Mouse (Mus musculus): ENCODE measurements at regions not wholly inside any gene's neighbourhood (a gene's known extent, or its start where the extent isn't known, plus 50 kb on each side); places are given as distances from the start of the nearest gene placed in this dataset.

DNA sequence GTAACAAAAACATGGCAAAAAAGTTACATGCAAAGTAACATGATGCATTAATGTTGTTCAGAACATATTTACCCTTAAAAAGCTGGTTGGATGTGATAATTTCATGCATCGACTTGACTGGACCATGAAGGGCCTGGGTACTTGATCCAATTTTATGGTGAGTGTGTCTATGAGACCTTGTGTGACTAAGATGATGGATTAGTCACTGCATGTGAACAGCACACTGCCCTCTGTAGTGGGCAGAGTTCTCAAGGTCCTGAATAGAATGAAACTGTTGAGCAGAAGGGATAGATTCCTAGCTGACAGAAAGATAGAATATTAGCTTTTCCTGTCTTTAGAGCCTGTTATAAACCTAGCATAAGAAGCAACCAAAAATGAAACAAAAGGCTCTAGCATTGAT, 72.3 kb upstream of the Vgll2 start:
- Histone ChIP-seq H3K9ac (ENCODE audit: low read depth, low read length) (no peak overlapping the region), H3K36me3 (ENCODE audit: control insufficient read depth, insufficient read depth, low read length) (no peaks in the 10 kb centered on the region), H3K27me3 (replicated peaks; ENCODE audit: control insufficient read depth, insufficient read depth, low read length) (no peaks in the 10 kb centered on the region), H3K4me2 (ENCODE audit: low read depth, low read length) (no peak overlapping the region), H3K27ac (ENCODE audit: low read length) (no peak overlapping the region), H3K9me3 (ENCODE audit: control insufficient read depth, low read length) (no peaks in the 10 kb centered on the region), H3K4me3 (ENCODE audit: low read length) (no peak overlapping the region), H3K4me1 (ENCODE audit: control insufficient read depth, insufficient read depth, low read length) (no peaks in the 10 kb centered on the region)
- 82% methylated on average over 1 of the region's 1 CpGs for WGBS
- ATAC-seq = no peak

DNA sequence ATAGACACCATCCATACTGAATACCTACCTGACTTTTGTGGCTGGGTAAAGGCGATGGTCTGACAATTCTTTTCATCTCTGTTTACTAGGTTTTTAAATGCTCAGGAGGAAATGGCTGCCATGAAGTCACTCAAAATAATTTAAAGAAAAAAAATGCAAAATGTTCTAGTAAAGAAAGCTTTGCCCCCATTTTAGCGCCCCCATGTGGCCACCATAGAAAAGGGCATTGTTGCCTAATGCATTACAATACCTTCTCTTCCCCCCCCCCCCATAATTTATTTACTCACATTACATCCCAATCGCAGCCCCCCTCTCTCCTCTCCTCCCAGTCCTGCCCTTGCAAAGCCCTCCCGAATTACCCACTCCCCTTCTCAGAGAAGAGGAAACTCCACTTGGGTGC, 70.3 kb upstream of the Vgll2 start:
- no peak overlapping the region for H3K4me2 ChIP-seq (ENCODE audit: low read depth, low read length)
- H3K4me3 ChIP-seq (ENCODE audit: low read length) = no peak overlapping the region
- no peak overlapping the region for H3K27ac ChIP-seq (ENCODE audit: low read length)
- no peak for ATAC-seq
- H3K4me1 ChIP-seq (ENCODE audit: control insufficient read depth, insufficient read depth, low read length) = no peaks in the 10 kb centered on the region
- H3K9me3 ChIP-seq (ENCODE audit: control insufficient read depth, low read length) = no peaks in the 10 kb centered on the region
- H3K9ac ChIP-seq (ENCODE audit: low read depth, low read length) = no peak overlapping the region
- no peaks in the 10 kb centered on the region for H3K27me3 ChIP-seq (replicated peaks; ENCODE audit: control insufficient read depth, insufficient read depth, low read length)
- WGBS = 66% methylated on average over 4 of the region's 4 CpGs
- H3K36me3 ChIP-seq (ENCODE audit: control insufficient read depth, insufficient read depth, low read length) = no peaks in the 10 kb centered on the region

DNA sequence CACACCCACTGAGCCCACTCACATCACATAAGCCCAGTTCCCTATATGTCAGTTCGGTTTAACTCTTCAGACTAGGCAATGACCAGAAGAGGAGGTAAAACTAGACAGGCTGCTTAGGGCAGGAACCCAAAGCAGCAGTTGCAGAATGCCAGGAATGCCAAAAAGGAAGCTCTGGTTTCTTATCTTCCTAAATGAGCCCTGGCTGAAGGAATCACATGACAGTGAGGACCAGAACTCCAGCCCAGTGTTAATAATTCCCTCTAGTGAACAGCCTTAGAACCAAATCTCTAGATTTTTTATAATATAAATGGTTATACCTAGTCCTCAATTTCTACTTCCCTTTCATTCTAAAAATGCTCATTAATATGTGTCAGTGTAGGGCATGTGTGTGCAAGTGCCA, 65.8 kb upstream of the Vgll2 start:
- 49% methylated on average over 1 of the region's 1 CpGs for WGBS
- ATAC-seq = no peak
- Histone ChIP-seq H3K36me3 (ENCODE audit: control insufficient read depth, insufficient read depth, low read length) (no peaks in the 10 kb centered on the region), H3K4me3 (ENCODE audit: low read length) (no peak overlapping the region), H3K4me2 (ENCODE audit: low read depth, low read length) (no peak overlapping the region), H3K4me1 (ENCODE audit: control insufficient read depth, insufficient read depth, low read length) (no peaks in the 10 kb centered on the region), H3K9me3 (ENCODE audit: control insufficient read depth, low read length) (no peaks in the 10 kb centered on the region), H3K27me3 (replicated peaks; ENCODE audit: control insufficient read depth, insufficient read depth, low read length) (no peaks in the 10 kb centered on the region), H3K9ac (ENCODE audit: low read depth, low read length) (no peak overlapping the region), H3K27ac (ENCODE audit: low read length) (no peak overlapping the region)

DNA sequence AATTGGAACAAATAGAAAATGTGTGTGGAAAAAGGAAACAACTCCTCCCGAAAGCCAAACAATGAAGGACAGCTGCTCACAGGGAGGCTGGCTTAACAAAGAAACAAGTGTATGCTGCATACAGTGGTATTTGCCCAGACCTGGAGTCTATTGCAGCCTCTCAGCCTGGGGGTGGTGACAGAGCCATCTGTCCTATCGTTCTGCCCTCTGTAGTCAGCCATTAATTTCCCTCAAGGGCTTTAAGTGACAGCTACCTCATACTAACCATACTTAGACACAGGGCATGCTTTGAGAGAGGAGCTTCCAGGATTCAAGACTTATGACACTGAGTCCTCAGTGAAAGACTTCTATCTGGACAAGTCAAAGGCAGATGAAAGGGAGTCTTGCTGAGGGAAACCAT, 60.8 kb upstream of the Vgll2 start:
- H3K27me3 ChIP-seq (replicated peaks; ENCODE audit: control insufficient read depth, insufficient read depth, low read length) = no peaks in the 10 kb centered on the region

DNA sequence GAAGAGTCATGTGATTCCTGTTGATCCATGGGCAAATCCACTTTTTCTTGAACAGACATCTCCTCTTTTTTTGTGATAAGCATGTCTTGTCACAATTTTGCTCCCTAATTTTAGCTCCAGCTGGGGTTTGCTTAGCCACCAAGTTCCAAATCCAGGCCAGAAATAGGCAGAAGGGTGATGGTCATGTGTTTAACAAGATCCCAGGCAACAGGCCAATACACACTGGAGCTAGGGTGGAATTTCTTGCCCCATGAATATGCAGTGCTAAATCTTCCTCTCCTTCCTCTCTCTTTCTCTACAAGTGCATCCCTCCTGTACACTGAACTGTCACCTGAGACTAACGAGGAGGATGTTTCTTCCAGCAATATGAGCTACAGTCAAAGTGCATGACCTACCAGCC, 58.6 kb upstream of the Vgll2 start:
- Histone ChIP-seq H3K27ac (ENCODE audit: low read length) (no peak overlapping the region), H3K9me3 (ENCODE audit: control insufficient read depth, low read length) (no peaks in the 10 kb centered on the region), H3K4me1 (ENCODE audit: control insufficient read depth, insufficient read depth, low read length) (no peaks in the 10 kb centered on the region), H3K4me2 (ENCODE audit: low read depth, low read length) (no peak overlapping the region), H3K36me3 (ENCODE audit: control insufficient read depth, insufficient read depth, low read length) (no peaks in the 10 kb centered on the region), H3K4me3 (ENCODE audit: low read length) (no peak overlapping the region), H3K27me3 (replicated peaks; ENCODE audit: control insufficient read depth, insufficient read depth, low read length) (no peaks in the 10 kb centered on the region), H3K9ac (ENCODE audit: low read depth, low read length) (no peak overlapping the region)
- no peak for ATAC-seq
- 96% methylated on average over 1 of the region's 1 CpGs for whole genome bisulfite sequencing

More for the DNA sequence above, 60.8 kb upstream of the Vgll2 start:
- Histone ChIP-seq H3K9ac (ENCODE audit: low read depth, low read length) (no peak overlapping the region), H3K4me1 (ENCODE audit: control insufficient read depth, insufficient read depth, low read length) (no peaks in the 10 kb centered on the region), H3K27ac (ENCODE audit: low read length) (no peak overlapping the region), H3K9me3 (ENCODE audit: control insufficient read depth, low read length) (no peaks in the 10 kb centered on the region), H3K4me2 (ENCODE audit: low read depth, low read length) (no peak overlapping the region), H3K36me3 (ENCODE audit: control insufficient read depth, insufficient read depth, low read length) (no peaks in the 10 kb centered on the region), H3K4me3 (ENCODE audit: low read length) (no peak overlapping the region)
- 31% methylated on average over 2 of the region's 2 CpGs for WGBS
- ATAC-seq = peak; percentile 55; the same call in 1 of the 2 replicates

DNA sequence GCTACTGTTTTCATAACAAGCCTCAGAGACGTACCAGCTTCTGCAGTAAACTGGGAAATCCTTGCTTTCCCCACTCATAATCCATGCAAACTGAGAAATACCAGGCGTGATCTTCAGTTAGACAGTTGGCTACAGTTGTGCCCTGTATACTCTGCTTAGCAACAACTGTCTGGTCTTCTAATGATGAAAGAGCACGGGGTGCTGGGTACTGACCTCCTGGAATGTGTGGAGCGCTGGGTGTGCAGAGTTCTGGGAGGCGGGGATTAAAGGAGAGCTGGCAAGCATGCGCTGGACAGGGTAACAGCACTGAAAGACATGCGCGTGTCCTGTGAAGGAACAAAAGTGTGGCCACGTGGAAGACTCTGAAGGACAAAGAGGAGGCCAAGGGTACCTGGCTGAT, 52.2 kb upstream of the Vgll2 start:
- Histone ChIP-seq H3K4me1 (ENCODE audit: control insufficient read depth, insufficient read depth, low read length) (no peaks in the 10 kb centered on the region), H3K27ac (ENCODE audit: low read length) (no peak overlapping the region), H3K4me2 (ENCODE audit: low read depth, low read length) (no peak overlapping the region), H3K9ac (ENCODE audit: low read depth, low read length) (no peak overlapping the region), H3K9me3 (ENCODE audit: control insufficient read depth, low read length) (no peaks in the 10 kb centered on the region), H3K4me3 (ENCODE audit: low read length) (no peak overlapping the region), H3K36me3 (ENCODE audit: control insufficient read depth, insufficient read depth, low read length) (no peaks in the 10 kb centered on the region), H3K27me3 (replicated peaks; ENCODE audit: control insufficient read depth, insufficient read depth, low read length) (no peaks in the 10 kb centered on the region)
- 56% methylated on average over 9 of the region's 9 CpGs for WGBS
- no peak for ATAC-seq

Measured in intestine, embryonic 16.5 days (tissue).